Mouse (Mus musculus) monocyte, adult 2 months (primary cell): ENCODE measurements at regions not wholly inside any gene's neighbourhood (a gene's known extent, or its start where the extent isn't known, plus 50 kb on each side); places are given as distances from the start of the nearest gene placed in this dataset.
A peak's percentile ranks its signal among the peaks of the same experiment; 100 is the strongest.

ENCODE experiments used
- DNase-seq, 2 experiments: peaks; one replicate each; pipeline ENCODE4 v3.0.0; 2022; ENCODE audit warnings: low spot score in 2 of 2, low read depth in 1 of 2

DNA sequence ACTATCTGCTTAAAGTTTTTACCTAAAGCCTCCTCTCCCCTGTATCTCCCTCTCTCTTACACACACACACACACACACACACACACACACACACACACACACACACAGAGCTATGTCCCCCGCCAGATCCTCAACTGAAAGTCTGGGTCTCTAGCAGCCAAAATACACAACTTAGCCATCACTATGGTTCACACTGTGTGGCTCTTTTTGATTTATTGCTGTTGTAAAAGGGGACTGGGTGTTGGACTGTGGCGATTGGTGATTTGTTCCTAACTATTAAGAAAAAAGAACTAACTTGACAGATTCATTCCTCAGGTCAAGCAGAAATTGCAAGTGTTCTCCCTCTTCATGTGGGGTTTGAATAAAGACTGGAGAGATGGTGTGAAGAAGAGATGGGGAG, 278.2 kb downstream of the Ccdc91 start:
- DNase-seq: no peak

DNA sequence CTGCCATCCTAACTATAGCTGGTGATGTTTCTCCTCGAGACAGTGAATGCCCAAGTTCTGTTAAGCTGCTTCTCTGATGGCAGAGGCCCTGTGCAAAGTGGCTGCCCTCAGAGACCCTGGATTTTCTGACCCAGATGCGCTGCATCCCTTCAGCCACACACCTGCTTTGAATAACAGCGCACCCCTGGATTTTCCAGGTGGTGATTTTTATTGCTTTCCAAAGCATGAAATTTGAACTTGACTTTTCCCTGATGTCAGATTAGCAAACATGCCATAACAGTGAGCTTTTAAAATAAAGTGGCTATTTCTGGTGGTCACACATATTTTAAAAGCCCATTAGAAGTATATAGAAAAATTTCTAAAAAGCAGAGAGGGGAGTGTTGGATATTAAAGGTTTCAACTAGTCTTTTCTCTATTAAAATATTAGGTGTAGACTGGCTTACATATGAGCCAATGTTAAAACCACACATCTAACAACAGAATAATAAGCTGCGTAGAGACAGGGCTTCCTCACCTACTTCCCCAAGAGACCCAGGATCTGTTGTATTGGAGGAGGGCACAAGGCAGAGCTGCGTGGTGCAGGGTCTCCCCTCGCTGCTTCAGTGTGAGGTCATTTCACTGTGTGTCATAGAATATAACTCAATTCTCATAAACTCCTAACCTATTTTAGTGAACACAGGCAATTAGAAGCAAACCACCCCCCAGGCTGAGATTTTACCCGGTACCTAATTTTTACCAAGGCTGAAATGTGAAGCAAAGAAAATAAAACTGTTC, 280.3 kb downstream of the Ccdc91 start:
- DNase-seq: no peak

DNA sequence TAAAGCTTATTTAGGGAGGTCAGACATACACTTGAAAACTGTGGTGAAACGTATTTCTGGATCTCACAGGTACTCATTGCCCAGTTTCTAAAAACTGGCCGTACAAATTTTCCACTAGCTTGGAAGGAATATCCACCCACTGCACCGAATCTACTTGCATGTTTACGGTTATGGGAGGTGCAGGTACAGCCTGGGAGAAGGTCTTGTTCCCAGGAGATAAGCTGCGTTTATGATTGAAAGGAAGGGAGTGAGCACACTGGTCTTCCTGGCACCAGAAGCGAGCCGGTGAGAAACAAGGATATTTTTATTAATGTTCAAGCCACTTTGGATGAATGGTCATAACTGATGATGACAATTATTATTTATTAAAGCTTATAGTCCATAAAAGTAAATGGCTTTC, 283.9 kb downstream of the Ccdc91 start:
- DNase-seq: no peak

DNA sequence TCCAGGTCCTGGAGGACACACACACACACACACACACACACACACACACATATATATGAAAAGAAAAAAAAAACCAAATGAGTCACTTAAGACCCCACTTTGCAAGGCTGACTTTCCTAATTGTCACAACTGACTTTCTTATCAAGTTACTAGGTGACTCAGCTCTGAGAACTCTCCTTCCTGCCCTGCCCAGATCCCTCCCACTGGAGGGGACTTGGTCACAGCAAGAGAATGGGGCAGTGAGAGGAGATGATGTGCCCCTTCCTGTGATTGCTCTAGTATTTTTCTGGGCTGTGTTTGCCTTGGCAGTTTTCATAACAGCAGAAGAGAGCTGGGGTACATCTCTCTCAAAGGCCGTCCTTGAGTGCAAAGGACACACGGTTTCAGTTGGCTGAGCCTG, 284.5 kb downstream of the Ccdc91 start:
- DNase-seq: no peak

DNA sequence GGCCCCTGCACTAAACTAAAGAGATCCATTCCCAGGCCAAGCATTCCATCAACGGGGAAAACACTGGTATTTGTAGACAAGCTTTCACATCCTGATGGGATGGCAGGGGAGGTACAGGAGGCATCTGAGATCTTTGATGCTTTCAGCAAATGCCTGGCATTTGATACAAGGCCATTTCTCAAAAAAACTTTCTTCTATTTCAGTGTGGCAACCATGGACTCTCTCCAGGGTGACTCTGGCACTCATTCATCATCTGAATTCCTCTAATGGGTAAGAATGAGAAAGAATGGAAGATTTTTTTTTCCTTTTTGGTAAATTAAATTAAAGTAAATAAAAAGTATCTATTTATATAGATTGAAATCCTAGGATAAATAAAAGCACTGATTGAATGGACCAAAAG, 281.8 kb upstream of the Far2 start:
- no peak for DNase-seq

DNA sequence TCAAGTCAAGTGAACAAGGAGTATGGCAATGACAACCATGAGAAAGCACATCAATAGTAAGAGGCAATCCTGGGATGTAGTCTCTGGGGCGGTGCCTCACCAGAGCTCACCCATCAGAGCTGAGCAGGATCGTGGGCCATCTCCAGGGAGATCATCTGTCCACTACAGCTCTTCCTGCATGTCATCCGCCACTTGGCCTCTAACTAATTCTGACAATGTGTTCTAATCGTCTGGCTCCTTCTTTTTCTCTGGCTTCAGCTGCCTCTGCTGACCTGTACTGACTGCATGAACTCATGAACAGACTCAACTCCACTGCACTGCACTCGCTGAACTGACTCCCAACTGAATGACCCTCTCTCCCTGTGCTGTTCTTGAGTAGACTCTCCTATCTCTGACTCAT, 277.9 kb upstream of the Far2 start:
- DNase-seq: no peak

DNA sequence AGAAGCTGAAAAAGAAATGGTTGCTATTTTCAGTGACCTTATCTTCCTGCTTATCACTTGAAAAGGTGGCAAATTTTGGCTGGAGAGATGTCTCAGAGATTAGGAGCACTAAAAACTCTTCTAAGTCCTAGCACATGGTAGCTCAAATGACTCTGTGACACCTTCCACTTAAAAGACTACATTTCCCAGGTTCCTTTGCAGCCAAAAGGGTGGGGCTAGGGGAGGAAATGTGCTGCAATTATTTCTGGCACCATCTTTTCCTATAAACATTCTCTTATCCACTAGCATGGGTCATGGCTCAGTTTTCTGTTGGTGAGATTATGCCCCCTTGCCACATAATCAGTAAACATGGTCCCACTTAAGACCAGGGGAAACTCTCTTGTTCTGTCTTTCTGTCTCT, 277.0 kb upstream of the Far2 start:
- no peak for DNase-seq

DNA sequence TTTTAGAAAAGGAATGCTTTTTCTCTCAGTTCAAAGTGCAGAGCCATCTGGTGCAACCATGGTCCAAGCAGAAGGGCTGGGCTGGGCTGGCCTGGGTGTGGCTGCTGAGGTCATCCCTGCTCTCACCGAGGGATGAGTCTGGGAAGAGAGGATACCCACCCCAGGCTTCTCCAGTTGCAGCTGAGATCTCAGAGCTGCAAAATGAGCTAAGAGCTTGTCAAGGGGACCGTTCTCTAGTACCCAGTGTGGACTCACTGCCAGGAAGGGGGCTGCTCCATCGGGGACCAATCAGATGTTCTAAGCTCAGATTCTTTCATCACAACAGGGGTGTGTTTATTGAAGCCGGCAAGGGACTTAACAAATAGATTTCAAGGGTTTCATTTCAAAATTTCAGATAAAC, 275.6 kb upstream of the Far2 start:
- DNase-seq: no peak

DNA sequence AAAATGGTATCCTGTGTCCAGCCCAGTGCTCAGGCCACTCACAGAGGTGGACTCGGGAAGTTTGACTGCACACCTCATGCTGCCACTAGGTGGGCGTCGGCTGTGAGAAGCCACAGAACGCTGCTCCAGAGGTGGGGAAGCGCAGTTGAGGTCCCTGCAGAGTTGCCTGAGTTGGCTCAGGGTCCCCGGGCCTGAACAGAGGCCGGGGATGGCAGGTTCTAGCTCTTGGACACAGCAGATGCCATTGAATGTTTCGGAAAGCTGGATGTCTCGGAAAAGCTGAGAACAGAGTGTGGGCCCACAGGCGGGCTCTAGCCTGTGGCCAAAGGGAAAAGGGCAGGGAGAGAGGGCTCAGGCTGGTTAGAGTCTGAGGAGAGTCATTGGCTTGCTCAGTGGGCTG, 273.2 kb upstream of the Far2 start:
- no peak for DNase-seq

DNA sequence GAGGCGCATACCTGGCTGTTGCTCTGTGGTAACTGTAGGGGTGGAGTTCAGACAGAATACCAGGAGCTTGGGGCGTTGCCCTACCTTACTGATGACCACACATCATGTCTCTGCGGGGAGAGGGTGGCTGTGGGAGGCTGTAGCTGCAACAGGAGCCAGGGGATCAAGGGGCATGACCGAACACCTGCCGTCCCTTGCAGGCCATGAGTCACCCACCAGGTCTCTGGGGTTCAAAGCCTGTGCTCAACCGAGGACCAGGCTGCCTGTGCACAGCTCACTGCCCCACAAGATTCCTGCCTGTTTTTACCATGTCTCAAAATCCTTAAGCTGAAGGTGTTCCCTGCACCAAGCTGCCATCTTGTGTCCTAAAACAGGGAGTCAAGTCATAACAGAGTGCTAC, 272.4 kb upstream of the Far2 start:
- no peak for DNase-seq

DNA sequence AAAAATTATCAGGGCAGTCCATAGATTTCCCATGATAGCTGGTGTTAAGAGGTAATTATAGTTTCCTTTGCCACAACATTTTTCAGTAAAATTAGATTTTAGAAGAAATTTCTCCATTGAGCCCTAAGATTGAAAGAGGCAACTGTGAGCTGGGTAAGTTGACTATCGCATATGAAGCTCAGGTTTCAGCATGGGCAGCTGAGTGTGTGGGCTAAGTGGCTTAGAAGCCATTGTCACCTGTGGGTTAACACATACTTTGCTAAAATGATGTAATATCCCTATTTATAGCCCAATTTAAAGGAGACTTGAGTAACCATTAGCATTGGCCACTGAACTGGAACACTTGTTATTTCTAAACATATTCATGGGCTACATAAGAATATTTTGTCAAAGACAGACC, 267.6 kb upstream of the Far2 start:
- DNase-seq: no peak

DNA sequence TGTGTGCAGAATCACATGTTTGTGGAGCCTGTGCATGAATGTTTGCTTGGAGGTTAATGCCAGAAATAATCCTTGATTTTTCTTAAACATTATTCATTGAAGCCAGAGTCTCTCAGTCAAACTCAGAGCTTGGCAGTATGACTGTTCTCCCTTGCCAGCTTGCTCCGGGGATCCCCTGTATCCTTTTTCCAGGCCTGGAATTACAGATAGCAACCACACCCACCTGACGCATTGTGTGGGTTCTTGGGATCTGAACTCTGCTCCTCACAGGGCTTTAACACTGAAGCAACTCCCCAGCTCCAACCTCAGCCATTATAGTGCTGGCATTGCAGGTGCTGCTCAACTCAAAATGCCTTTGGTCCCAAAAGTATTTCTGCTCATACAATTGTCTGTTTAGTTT, 262.8 kb upstream of the Far2 start:
- no peak for DNase-seq

DNA sequence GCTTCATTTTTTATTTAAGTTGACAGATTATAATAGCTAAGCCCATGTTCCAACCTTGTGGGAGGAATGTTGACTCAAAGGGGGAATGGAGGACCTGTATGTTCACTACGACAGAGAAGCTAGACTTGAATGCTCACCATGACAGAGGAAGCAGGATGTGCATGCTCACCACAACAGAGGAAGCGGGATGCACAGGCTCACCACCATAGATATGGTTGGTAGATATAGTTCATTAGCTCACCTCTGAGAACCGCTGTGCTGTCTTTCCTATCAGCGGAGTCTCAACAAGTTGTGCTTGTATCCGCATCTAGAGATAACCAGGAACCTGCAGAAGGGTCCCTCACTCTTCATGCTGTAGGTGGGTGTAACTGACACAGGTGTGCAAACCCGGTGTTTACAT, 262.2 kb upstream of the Far2 start:
- DNase-seq: no peak

DNA sequence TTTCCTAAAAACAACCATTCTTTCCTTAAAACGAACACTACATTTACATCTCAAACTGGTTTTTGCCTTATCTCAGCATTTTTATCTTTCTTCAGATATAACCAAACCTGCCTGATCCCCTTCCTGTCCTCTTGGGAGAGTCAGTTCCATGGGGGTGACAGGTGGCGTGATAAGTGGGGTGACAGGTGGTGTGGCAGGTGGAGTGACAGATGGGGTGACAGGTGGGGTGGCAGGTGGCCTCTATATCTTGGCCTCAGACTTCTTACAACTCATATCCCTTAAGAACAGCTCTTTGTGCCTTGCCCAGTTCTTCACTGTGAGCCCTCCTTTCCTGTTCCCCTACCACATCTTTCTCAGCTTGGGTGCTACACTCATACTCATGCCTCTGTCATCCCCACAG, 259.0 kb upstream of the Far2 start:
- DNase-seq: no peak

DNA sequence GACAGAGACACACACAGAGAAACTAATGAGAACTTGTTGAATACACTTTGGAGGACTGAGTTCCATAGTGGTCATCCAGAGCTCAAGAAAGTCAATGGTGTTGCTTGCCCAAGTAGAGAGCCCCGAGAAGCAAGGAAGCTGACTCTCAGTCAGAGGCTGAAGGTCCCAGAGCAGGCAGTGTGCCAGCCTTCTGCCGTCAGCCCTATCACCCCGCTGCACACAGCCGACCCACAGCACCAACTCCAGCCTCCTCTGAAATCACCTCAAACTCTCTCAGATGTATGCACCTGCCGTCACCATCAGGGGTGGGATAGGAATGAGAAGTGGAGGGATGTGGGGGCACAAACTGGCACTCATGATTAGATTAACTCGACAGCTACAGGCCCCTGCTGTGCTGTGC, 257.9 kb upstream of the Far2 start:
- DNase-seq: no peak

DNA sequence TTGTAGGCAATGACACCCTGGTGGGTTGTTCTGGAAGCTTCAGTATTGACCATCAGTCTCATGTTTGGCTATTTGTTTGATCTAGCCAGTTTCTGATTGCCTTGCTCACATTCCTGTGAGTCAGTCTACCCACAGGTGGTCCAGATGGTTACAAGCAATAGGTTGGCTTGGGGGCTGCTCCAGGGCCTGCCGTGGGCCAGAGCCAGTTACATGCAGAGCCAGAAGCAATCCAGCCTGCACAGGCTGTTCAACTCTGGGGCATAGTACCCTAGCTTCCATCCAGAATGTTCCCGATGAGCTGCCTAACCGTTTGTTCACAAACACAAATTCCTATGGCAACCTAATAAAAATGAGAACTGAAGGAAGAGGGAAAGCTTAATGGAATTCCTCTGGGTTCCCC, 253.2 kb upstream of the Far2 start:
- no peak for DNase-seq

DNA sequence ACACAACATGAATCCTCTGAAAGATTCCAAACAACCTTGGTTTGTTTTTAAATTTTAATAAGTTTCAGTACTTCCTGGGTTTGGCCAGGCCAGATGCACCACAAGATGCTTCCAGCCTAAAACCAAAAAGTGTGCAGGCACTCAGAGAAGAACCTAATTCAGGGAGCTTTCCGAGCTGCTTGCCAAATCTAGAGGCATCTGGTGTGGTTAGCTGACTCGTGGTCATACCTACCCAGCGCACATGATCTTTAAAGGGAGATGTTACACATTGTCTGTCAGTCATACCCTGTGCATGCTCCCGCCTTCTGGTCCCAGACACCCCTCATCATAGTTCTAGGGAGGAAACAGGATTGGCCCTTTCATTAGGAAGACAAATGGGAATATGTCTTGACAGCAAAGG, 252.7 kb upstream of the Far2 start:
- DNase-seq: no peak

DNA sequence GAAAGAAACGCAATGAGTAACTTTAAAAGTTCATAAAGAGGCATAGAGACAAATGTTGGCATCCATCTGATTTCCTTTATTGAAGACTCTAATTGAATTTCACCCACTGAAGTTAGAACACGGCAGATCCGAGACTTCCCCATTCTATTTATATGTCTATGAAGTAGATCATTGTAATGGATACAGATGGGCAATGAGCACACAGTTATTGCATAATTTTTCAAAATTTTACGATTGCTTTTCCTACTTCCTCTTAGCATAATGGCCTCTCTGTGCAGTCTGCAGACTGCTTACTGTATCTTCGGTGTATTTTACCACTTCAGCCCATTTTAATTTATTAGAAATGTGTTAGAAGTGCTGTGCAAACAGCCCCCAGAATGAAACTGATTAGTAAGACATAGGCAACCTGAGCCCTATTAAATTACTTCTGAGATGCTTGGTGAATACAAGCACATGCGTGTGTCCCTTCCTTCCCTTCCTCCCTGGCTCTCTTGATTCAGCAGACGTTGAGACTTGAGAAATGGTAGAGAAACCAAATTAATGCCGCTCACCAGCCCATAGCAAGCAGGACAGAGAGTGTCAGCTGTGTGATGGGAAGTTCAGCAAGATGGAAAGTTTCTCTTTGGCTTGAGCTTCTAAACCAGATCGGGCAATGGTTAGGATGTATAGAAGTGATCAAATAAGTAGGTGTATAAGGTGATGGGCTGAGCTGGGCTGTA, 247.9 kb upstream of the Far2 start:
- DNase-seq: no peak

DNA sequence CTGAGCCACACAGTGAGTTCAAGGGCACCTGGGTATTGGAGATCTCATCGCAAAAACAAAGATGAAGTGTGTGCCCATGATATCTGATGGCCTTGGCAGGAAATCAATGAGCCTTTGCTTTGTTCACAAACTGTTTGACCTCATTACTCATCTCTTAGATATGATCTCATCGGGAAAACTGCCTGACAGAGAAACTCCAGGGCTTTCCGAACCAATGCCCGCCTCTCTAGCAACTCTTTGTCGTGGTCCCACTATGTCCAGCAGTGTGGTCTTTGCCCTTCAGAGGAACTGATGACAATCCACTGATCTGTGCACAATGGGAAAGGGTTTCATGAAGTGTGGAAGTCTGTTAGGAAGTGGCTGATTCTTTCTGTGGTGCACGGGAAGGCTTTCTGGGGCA, 247.2 kb upstream of the Far2 start:
- DNase-seq: no peak

DNA sequence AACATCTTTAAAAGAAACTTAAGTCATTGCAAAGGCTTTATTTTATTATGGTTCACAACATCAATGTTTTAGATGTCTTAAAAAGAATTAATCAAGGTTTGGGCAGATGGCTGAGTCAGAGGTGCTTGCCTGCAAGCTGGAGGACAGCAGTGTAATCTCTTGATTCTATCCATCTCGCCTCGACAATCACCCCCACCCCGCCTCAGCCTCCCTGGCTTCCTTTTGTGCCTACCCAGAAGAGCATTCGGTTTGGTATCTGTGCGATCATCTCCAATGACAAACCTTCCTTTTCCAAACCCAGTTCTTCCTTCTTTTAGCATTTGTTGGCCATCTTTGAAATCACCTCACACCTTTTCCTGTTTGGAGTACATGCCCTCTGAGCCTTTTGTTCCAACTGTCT, 246.2 kb upstream of the Far2 start:
- no peak for DNase-seq

DNA sequence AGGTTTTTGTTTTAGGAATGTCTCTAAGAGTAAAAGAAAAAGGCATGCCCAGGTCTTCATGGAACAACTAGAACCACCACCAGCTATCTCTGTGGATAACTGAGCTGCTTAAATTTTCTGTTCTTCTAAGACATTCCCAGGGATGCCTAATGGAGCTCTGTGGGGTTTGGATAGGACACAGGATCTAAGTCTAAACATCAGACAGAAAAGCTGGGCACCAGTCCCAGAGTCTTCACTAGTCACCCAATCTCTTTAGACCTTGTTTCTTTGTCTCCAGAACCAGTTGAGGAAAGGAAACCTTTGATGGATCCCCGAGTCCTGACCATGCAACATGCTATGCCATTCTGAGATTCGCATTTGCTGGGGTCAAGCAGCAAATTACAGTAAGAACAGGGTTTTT, 243.2 kb upstream of the Far2 start:
- no peak for DNase-seq

DNA sequence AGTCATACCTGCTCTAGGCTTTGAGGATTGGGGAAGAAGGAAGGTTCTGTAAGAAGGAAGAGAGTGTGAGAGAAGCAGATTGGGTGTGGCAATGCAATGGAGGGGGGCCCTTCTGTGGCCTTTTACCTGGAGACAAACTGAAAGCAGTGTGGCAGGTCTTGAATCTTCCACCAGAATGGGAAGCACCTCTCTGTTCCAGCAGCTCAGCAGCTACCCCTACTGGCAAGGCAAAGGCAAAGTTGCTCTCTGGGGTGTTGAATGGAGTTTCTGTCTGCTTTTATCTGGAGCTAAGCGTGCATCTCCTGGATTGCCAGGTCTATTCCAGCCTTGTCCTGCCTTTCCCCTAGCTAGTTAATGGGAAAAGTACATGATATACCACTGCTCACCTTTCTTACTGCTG, 236.3 kb upstream of the Far2 start:
- peak; percentile 5 to 15 for DNase-seq

DNA sequence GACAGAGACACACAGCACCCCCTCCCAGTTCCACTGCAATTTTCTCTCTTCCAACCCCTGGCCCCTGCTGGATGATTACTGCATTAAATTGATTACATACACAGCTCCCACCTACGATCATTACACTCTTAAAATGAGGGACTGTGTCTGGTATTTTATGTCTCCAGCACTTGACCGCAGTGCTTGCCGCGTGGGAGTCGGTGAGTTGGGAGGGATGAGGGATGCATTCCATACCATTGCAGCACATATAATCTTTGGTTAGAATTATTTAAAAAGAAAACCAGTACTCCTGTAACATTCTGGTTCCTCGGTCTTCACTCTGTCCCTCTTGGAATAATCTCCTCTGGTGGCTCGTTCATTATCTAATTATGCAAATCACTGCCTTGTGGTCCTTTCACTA, 230.2 kb upstream of the Far2 start:
- no peak for DNase-seq
